Mouse (Mus musculus) inflammation-experienced regulatory T-cells (primary cell): ENCODE data around the gene Nox1. TPM values are rescaled to one million over a fixed set of nuclear protein-coding genes. Genes with fewer than 3 reads are reported as not detected.

Source experiments
- polyA plus RNA-seq, 2 experiments: library from polyadenylated mRNA; unstranded; fragments of 100-300 nt; shearing (Covaris generic); gene quantifications; one replicate each; pipeline ENCODE4 v1.2.1; 2017

Nox1 gene
- 1 to 10 TPM in 1 of 2 experiments, under 1 TPM in 1; 0.75 to 1.4 TPM for polyA plus RNA-seq

DNA sequence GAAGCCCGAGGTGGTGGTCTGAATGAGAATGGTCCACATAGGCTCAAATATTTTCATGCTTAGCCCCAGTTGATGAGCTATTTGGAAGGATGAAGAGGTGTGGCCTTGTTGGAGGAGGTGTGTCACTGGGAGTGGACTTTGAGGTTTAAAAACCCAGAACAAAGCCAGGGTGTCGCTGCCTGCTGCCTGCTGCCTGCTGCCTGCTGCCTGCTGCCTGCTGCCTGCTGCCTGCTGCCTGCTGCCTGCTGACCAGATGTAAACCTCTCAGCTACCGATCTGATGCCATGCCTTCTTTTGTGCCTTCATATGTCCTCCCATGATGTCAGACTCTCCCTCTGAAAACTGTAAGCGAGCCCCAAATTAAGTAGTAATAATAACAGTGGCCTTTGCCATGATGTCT, at the start of gene Nox1:
Nox1 (minus strand) TSS at position 101 of the 400 bp plus-strand sequence.

GRCm38 (mm10) chrX:134187201-134187600, 34.6 kb downstream of the Nox1 start, which contains the start of gene Arl13a:
Gene Arl13a (plus strand): TSS chrX:134187501.

DNA sequence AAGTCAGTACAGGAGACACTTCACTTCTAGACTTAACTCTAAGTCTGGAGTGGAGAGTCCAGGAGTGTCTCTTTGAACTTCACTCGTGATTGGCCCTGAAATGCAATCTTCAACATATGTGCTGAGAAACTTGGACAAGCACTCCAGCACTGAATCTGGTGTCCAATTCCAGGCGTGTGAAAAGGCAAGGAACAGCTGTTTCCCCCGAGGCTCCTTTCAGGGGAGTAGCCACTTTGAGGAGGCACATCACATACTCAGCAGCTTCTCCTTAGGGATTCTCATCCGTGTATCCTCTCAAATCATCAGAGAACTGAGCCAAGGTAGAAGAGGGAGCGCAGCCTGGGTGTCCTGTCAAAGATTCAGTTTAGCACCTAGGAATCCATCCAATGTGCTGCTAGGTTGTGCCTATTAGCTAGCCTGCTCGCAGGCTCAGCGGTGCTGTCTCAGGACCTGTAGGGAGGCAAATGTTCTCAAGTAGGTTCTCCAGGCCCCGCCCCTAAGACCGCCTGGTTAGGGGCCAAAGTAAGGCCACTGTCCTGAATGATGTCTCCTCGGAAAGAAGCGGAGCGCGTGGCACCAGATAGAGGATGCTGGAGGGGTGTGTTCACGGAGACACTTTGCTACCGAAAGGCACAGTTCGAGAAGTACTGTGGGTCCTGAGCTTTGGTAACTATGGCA, 59.6 kb downstream of the Nox1 start, which contains the start of gene Xkrx:
Xkrx (minus strand) TSS at position 34 of the 678 bp plus-strand sequence.

DNA sequence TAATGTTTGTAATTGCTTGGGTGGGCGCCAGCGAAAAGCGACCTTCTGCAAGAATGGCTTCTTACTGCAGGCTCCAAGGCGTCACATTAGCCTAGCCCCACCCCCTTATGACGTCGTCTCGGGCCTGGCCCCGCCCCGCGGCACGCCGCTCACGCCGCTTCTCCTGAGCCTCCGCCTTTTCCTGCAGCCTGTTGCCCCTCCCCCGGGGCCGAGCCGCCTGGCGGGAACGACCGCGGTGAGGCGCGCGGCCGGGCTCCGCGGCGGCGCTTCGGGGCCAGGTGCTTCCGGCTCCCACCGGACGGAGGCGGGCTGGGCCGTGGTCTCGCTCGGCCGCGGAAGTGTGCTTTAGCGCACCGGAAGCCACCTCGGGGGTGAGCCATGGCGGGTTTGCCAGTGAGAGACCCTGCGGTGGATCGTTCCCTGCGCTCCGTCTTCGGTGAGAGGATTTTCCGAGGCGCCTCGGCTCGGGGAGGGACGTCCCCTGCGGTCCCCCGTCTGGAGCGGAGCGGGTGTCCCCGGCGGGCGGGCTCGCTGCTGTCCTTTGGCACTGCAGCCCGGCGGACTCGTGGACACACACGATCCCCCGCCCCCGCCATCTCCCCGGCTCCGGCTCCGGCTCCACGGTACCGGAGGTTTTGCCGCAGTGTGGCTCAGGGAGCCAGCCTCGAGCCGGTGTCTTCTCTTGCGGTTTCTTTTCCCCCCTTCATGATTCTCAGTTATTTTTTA, 162.6 kb downstream of the Nox1 start, which contains the start of gene Cstf2:
Cstf2 (plus strand) TSS at position 201 of the 726 bp plus-strand sequence.

Other genes starting within 250 kb of the Nox1 start
- under 1 TPM; 0.20 to 0.89 TPM for gene Sytl4, start 240.1 kb downstream of the Nox1 start, polyA plus RNA-seq
- 10 to 100 TPM; 41.8 to 45.8 TPM for gene Cstf2, start 162.8 kb downstream of the Nox1 start, polyA plus RNA-seq
- gene Xkrx, start 59.9 kb downstream of the Nox1 start, polyA plus RNA-seq: 1 to 10 TPM; 1.6 to 2.0 TPM
- gene Arl13a, start 34.5 kb downstream of the Nox1 start, polyA plus RNA-seq: under 1 TPM in 1 of 2 experiments, not detected in 1; 0.24 TPM
- 10 to 100 TPM; 27.6 to 34.6 TPM for gene Trmt2b, start 55.0 kb upstream of the Nox1 start, polyA plus RNA-seq
- gene Tmem35a, start 73.3 kb upstream of the Nox1 start, polyA plus RNA-seq: under 1 TPM in 1 of 2 experiments, not detected in 1; 0.16 TPM
- gene Cenpi, start 86.1 kb upstream of the Nox1 start, polyA plus RNA-seq: 1 to 10 TPM in 1 of 2 experiments, not detected in 1; 1.1 TPM
- under 1 TPM in 1 of 2 experiments, not detected in 1; 0.20 TPM for gene Drp2, start 182.6 kb upstream of the Nox1 start, polyA plus RNA-seq